ENCODE assay signal across 19 mouse cellular contexts in genomic region chr3:138614899-138615298, GRCm38 (mm10).
A peak's percentile ranks its signal among the peaks of the same experiment; 100 is the strongest.
DNase-seq lines count a peak whose midpoint lies in the region; TF ChIP-seq lines count a peak whose summit lies in the region.
"Had no signal": no experiment of that assay in that cellular context is flagged by ENCODE, and none has a peak within 500 bp of the region (broad histone marks: within the 10 kb centered on the region; RNA-seq: fewer than 3 reads in every experiment).

No protein-coding gene starts in this region.

- intact Hi-C loops in gastrocnemius, adult 2 months (cut with DNase I): no loop called here
- intact Hi-C loops in left cerebral cortex, adult 2 months (cut with DNase I): no loop called here

- no peaks in the 10 kb centered on the region for H3K4me1 ChIP-seq in CH12.LX (ENCODE audit: control insufficient read depth in 1 of 2, insufficient read depth in 2 of 2)
- H3K4me1 ChIP-seq: stomach, embryonic 15.5 days had no signal

- no peaks in the 10 kb centered on the region for H3K9me3 ChIP-seq in CH12.LX (replicated peaks; ENCODE audit: low read length)
- H3K9me3 ChIP-seq: heart, embryonic 15.5 days; liver, embryonic 13.5 days; stomach, embryonic 15.5 days had no signal

- H3K4me2 ChIP-seq in CH12.LX (ENCODE audit: insufficient read depth, low read depth, poor library complexity, severe bottlenecking): no peak overlapping the region
- H3K4me2 ChIP-seq: heart, embryonic 15.5 days; liver, embryonic 13.5 days; stomach, embryonic 15.5 days had no signal

- no peak overlapping the region for H3K27ac ChIP-seq in gastrocnemius, adult 2 months
- H3K27ac ChIP-seq in left cerebral cortex, adult 2 months: no peak overlapping the region
- H3K27ac ChIP-seq in CH12.LX (ENCODE audit: insufficient read depth, low read depth): no peak overlapping the region
- H3K27ac ChIP-seq: heart, embryonic 15.5 days; liver, embryonic 13.5 days; stomach, embryonic 15.5 days had no signal

- no peak for TF ChIP-seq EP300 in CH12.LX (IDR thresholded peaks at IDR 0.05; ENCODE audit: low read length)

- in situ Hi-C loops in CH12.LX (cut with MboI; ENCODE audit: low pct_ligation_motif_present, low pct_unique_long_range_greater_than_20kb, low sequenced_read_pairs): loop anchor here (25.0 kb wide), 1 partner anchor 297 kb away; no protein-coding TSS in a partner anchor

- H3K79me2 ChIP-seq in CH12.LX (replicated peaks; ENCODE audit: control insufficient read depth, extremely low read depth, insufficient read depth, poor library complexity, severe bottlenecking): no peaks in the 10 kb centered on the region

- TF ChIP-seq RAD21 in CH12.LX (IDR thresholded peaks at IDR 0.05; ENCODE audit: low read depth, low read length): peak; percentile 81

- H3K27me3 ChIP-seq in CH12.LX (replicated peaks): no peaks in the 10 kb centered on the region
- H3K27me3 ChIP-seq: heart, embryonic 15.5 days; stomach, embryonic 15.5 days had no signal

- TF ChIP-seq POLR2A in CH12.LX (IDR thresholded peaks at IDR 0.05; ENCODE audit: low read depth, low read length): no peak

- no peak overlapping the region for H3K4me3 ChIP-seq in gastrocnemius, adult 2 months
- no peak overlapping the region for H3K4me3 ChIP-seq in left cerebral cortex, adult 2 months
- no peak overlapping the region for H3K4me3 ChIP-seq in CH12.LX (replicated peaks in 1 of 3; ENCODE audit: low read depth in 2 of 3, low read length in 2 of 3, poor library complexity in 1 of 3)
- H3K4me3 ChIP-seq: heart, embryonic 15.5 days; liver, embryonic 13.5 days; stomach, embryonic 15.5 days had no signal

- no peak overlapping the region for H3K9ac ChIP-seq in CH12.LX (ENCODE audit: insufficient read depth, low read depth)
- H3K9ac ChIP-seq: heart, embryonic 15.5 days; liver, embryonic 13.5 days; stomach, embryonic 15.5 days had no signal

- TF ChIP-seq CTCF in gastrocnemius, adult 2 months (IDR thresholded peaks at IDR 0.05): peak; percentile 10; the same call in 1 of the 2 replicates
- TF ChIP-seq CTCF in left cerebral cortex, adult 2 months (IDR thresholded peaks at IDR 0.05): peak; percentile 28
- TF ChIP-seq CTCF in CH12.LX (conservative IDR thresholded peaks at IDR 0.05 in 1 of 2, IDR thresholded peaks at IDR 0.05 in 1 of 2; ENCODE audit: low read depth in 2 of 2, low read length in 2 of 2): peak in 1 of 2 experiments; percentile 79; a peak in 2 of 4 replicates

- no peaks in the 10 kb centered on the region for H3K36me3 ChIP-seq in CH12.LX (replicated peaks in 1 of 2; ENCODE audit: control insufficient read depth in 1 of 2, insufficient read depth in 1 of 2, low read length in 1 of 2)
- H3K36me3 ChIP-seq: heart, embryonic 15.5 days; liver, embryonic 13.5 days; stomach, embryonic 15.5 days had no signal

- DNase-seq in gastrocnemius, adult 2 months: no peak
- DNase-seq in gastrocnemius, postnatal 10 days: no peak
- DNase-seq in left cerebral cortex, adult 2 months (ENCODE audit: extremely low spot score in 1 of 2, low spot score in 2 of 2): no peak
- DNase-seq in left cerebral cortex, adult 9 months (ENCODE audit: low spot score in 2 of 2): no peak
- DNase-seq in CH12.LX (ENCODE audit: extremely low read depth) (peak; percentile 24), adipocyte (ENCODE audit: low spot score) (no peak)
- peak; percentile 31 for DNase-seq in brain, adult 2 months (ENCODE audit: low read depth, low spot score)
- DNase-seq: adrenal gland, postnatal 14 days; cerebellum, adult 18-20 months; embryo, embryonic 11 days; heart, adult 11 months; kidney, adult 2 months; kidney, postnatal 25 days; layer of hippocampus, adult 9-11 months; liver, embryonic 13.5 days; lung, postnatal 10 days; thymus, adult 2 months had no signal

- dilution Hi-C loops in CH12.LX (cut with MboI; ENCODE audit: extremely low pct_ligation_motif_present, extremely low pct_unique_long_range_greater_than_20kb, low sequenced_read_pairs): no loop called here

TF ChIP-seq in CH12.LX, 34 proteins besides CTCF, POLR2A, EP300 and RAD21:
- TF ChIP-seq SMC3 (IDR thresholded peaks at IDR 0.05; ENCODE audit: low read depth, low read length): peak; percentile 71
- no peak for TF ChIP-seq GABPA (IDR thresholded peaks at IDR 0.05; ENCODE audit: insufficient replicate concordance, low read depth, low read length)

Comparison
In these comparisons a context has a peak if more than half of its experiments do, and no peak if none do; other contexts are left out.
1. DNase-seq: peak in CH12.LX (single experiment) and brain, adult 2 months (single experiment); none in gastrocnemius, adult 2 months (single experiment), gastrocnemius, postnatal 10 days (single experiment), left cerebral cortex, adult 2 months (0 of 2), left cerebral cortex, adult 9 months (0 of 2) and adipocyte (single experiment).